Comparison of ENCODE assay signal across 16 mouse cellular contexts in the genomic region with DNA sequence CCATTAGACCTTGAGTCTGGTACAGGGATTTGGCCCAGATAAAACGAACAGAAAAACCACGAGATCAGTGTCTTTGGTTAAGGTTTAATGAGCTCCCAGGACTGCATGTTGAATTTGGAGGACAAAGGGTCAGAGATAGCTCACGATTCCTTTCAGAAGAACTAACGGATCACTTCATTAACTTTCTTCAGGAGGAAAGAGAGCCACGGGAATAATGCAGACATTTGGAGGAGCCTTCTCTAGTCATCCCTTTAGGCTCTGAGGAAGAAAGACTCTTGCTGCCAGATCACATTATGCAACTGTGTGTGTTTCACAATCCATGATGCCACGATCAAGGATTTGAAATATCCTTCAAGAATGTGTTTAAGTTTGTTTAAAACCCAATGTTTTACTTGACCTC.
DNase-seq lines count a peak whose midpoint lies in the region; ATAC-seq and TF ChIP-seq lines count a peak whose summit lies in the region.
"Had no signal": no experiment of that assay in that cellular context is flagged by ENCODE, and none has a peak within 500 bp of the region (broad histone marks: within the 10 kb centered on the region; RNA-seq: fewer than 3 reads in every experiment).

No protein-coding gene starts in this region.

- no peaks in the 10 kb centered on the region for H3K36me3 ChIP-seq in stomach, postnatal 0 days (ENCODE audit: control insufficient read depth, insufficient read depth, low read length)
- no peaks in the 10 kb centered on the region for H3K36me3 ChIP-seq in forebrain, embryonic 16.5 days (ENCODE audit: control insufficient read depth, insufficient read depth)
- H3K36me3 ChIP-seq: embryonic facial prominence, embryonic 15.5 days; limb, embryonic 15.5 days; neural tube, embryonic 15.5 days had no signal

- no peak for TF ChIP-seq CTCF in brain, embryonic 14.5 days (IDR thresholded peaks at IDR 0.05; ENCODE audit: borderline replicate concordance, extremely low read depth, insufficient read depth, insufficient read length)
- no peak for TF ChIP-seq CTCF in stomach, postnatal 0 days (IDR thresholded peaks at IDR 0.05; ENCODE audit: low read depth)

- DNase-seq in adrenal gland, adult 2 months, result peak; percentile 67
- DNase-seq in adrenal gland, postnatal 25 days, result no peak
- DNase-seq in 3T3-L1 (ENCODE audit: low read depth, low spot score), result peak; percentile 66
- peak; percentile 19 for DNase-seq in brain, embryonic 14.5 days (ENCODE audit: low read depth)
- DNase-seq in lung, postnatal 14 days, result peak; percentile 64
- no peak for DNase-seq in stomach, postnatal 0 days (ENCODE audit: low spot score)
- DNase-seq in cerebellum, postnatal 25 days, result no peak
- DNase-seq: heart, postnatal 36 days; right cerebral cortex, postnatal 25 days; thymus, postnatal 25 days had no signal

- TF ChIP-seq POLR2A in brain, embryonic 14.5 days (IDR thresholded peaks at IDR 0.05; ENCODE audit: borderline replicate concordance, extremely low read depth, insufficient read depth, insufficient read length, poor library complexity, severe bottlenecking), result no peak

- no peaks in the 10 kb centered on the region for H3K9me3 ChIP-seq in stomach, postnatal 0 days (ENCODE audit: control insufficient read depth, low read length)
- no peaks in the 10 kb centered on the region for H3K9me3 ChIP-seq in forebrain, embryonic 16.5 days (ENCODE audit: control insufficient read depth, low read length)
- H3K9me3 ChIP-seq: embryonic facial prominence, embryonic 15.5 days; limb, embryonic 15.5 days; neural tube, embryonic 15.5 days had no signal

- no peak for ATAC-seq in stomach, postnatal 0 days (ENCODE audit: low FRiP score, low TSS enrichment)
- ATAC-seq in forebrain, embryonic 16.5 days, result no peak

- H3K9ac ChIP-seq in stomach, postnatal 0 days (ENCODE audit: low read length), result no peak overlapping the region
- no peak overlapping the region for H3K9ac ChIP-seq in forebrain, embryonic 16.5 days (replicated peaks; ENCODE audit: low read depth, low read length)
- H3K9ac ChIP-seq: embryonic facial prominence, embryonic 15.5 days; limb, embryonic 15.5 days; neural tube, embryonic 15.5 days had no signal

- H3K4me1 ChIP-seq in stomach, postnatal 0 days (replicated peaks; ENCODE audit: control insufficient read depth, insufficient read depth), result 0 out of 2 replicates have a peak, but pooled peaks cover 3% of the 10 kb centered on the region
- no peaks in the 10 kb centered on the region for H3K4me1 ChIP-seq in forebrain, embryonic 16.5 days (replicated peaks; ENCODE audit: control insufficient read depth, insufficient read depth, low read length)
- H3K4me1 ChIP-seq: embryonic facial prominence, embryonic 15.5 days; neural tube, embryonic 15.5 days had no signal

- H3K4me3 ChIP-seq in stomach, postnatal 0 days (ENCODE audit: low read depth, low read length), result no peak overlapping the region
- no peak overlapping the region for H3K4me3 ChIP-seq in forebrain, embryonic 16.5 days (replicated peaks; ENCODE audit: low read length)
- H3K4me3 ChIP-seq: embryonic facial prominence, embryonic 15.5 days; left cerebral cortex, adult 2 months; limb, embryonic 15.5 days; neural tube, embryonic 15.5 days had no signal

- no peak overlapping the region for H3K27ac ChIP-seq in stomach, postnatal 0 days (replicated peaks)
- no peak overlapping the region for H3K27ac ChIP-seq in forebrain, embryonic 16.5 days (ENCODE audit: low read length)
- H3K27ac ChIP-seq: embryonic facial prominence, embryonic 15.5 days; left cerebral cortex, adult 2 months; limb, embryonic 15.5 days; macrophage; neural tube, embryonic 15.5 days had no signal

- no peak for TF ChIP-seq EP300 in stomach, postnatal 0 days (optimal IDR thresholded peaks at IDR 0.05)

- WGBS in stomach, postnatal 0 days, result 35% methylated on average over 6 of the region's 6 CpGs
- WGBS in forebrain, embryonic 16.5 days, result 24% methylated on average over 6 of the region's 6 CpGs

- no peaks in the 10 kb centered on the region for H3K27me3 ChIP-seq in stomach, postnatal 0 days (ENCODE audit: control insufficient read depth, insufficient read depth, low read length)
- H3K27me3 ChIP-seq in forebrain, embryonic 16.5 days (replicated peaks; ENCODE audit: control insufficient read depth, insufficient read depth, low read length), result no peaks in the 10 kb centered on the region
- H3K27me3 ChIP-seq: embryonic facial prominence, embryonic 15.5 days; limb, embryonic 15.5 days; neural tube, embryonic 15.5 days had no signal

- no peak overlapping the region for H3K4me2 ChIP-seq in stomach, postnatal 0 days (replicated peaks; ENCODE audit: low read depth)
- H3K4me2 ChIP-seq in forebrain, embryonic 16.5 days (ENCODE audit: low read length), result no peak overlapping the region
- H3K4me2 ChIP-seq: embryonic facial prominence, embryonic 15.5 days; limb, embryonic 15.5 days; neural tube, embryonic 15.5 days had no signal

Comparison
In these comparisons a context has a peak if more than half of its experiments do, and no peak if none do; other contexts are left out.
1. DNase-seq: peak in adrenal gland, adult 2 months (single experiment), 3T3-L1 (single experiment), brain, embryonic 14.5 days (single experiment) and lung, postnatal 14 days (single experiment); none in adrenal gland, postnatal 25 days (single experiment), stomach, postnatal 0 days (single experiment) and cerebellum, postnatal 25 days (0 of 2).